Mouse (Mus musculus) liver, embryonic 11.5 days (tissue): ENCODE measurements at regions not wholly inside any gene's neighbourhood (a gene's known extent, or its start where the extent isn't known, plus 50 kb on each side); places are given as distances from the start of the nearest gene placed in this dataset.

Experiments
- ATAC-seq: fragments of 200-750 bp; cut with Nextera tagmentation; replicated peaks from 2 replicates; pipeline ENCODE4 v1.8.0; 2017; ENCODE audit warnings: moderate number of reproducible peaks, mild to moderate bottlenecking, moderate TSS enrichment, moderate library complexity; ENCODE audit not compliant: low FRiP score
- DNase-seq: peaks from one replicate; pipeline ENCODE4 v3.0.0-alpha.2; 2017; ENCODE audit warnings: low spot score
- H3K27ac ChIP-seq: fragments of 300-500 bp; sonication (generic); 2 replicates; pipeline ENCODE4 v1.5.1; 2014; ENCODE audit warnings: mild to moderate bottlenecking, low read depth, low read length, control low read depth
- H3K27me3 ChIP-seq: fragments of 300-500 bp; sonication (generic); replicated peaks from 2 replicates; pipeline ENCODE4 v1.6.1; 2014; ENCODE audit warnings: low read length, mixed read lengths; ENCODE audit not compliant: control insufficient read depth, insufficient read depth
- H3K36me3 ChIP-seq: fragments of 300-500 bp; sonication (generic); 2 replicates; pipeline ENCODE4 v1.6.1; 2014; ENCODE audit warnings: mild to moderate bottlenecking, low read length, moderate library complexity, mixed read lengths; ENCODE audit not compliant: control insufficient read depth, insufficient read depth
- H3K4me1 ChIP-seq: fragments of 300-500 bp; sonication (generic); replicated peaks from 2 replicates; pipeline ENCODE4 v1.6.1; 2014; ENCODE audit warnings: low read length, mixed read lengths; ENCODE audit not compliant: control insufficient read depth, insufficient read depth
- H3K4me2 ChIP-seq: fragments of 300-500 bp; sonication (generic); 2 replicates; pipeline ENCODE4 v1.6.1; 2014; ENCODE audit warnings: mild to moderate bottlenecking, control low read depth, moderate library complexity
- H3K4me3 ChIP-seq: fragments of 300-500 bp; sonication (generic); 2 replicates; pipeline ENCODE4 v1.5.1; 2014; ENCODE audit warnings: low read depth, low read length, control low read depth
- H3K9ac ChIP-seq: fragments of 300-500 bp; sonication (generic); 2 replicates; pipeline ENCODE4 v1.6.1; 2014; ENCODE audit warnings: low read depth, low read length, control low read depth
- H3K9me3 ChIP-seq: fragments of 300-500 bp; sonication (generic); 2 replicates; pipeline ENCODE4 v1.6.1; 2016; ENCODE audit warnings: low read length, inconsistent platforms, mixed read lengths; ENCODE audit not compliant: control insufficient read depth
- WGBS: fragments of 180-500 bp; shearing (Covaris S2); extraction: QIAGEN DNeasy Blood & Tissue Kit; methylation state at CpG from one replicate; pipeline ENCODE4 v1.1.7; 2014; 5-methylcytosine and 5-hydroxymethylcytosine counted together

- DNase-seq (no peak), ATAC-seq (no peak)
- no peak overlapping the region for H3K4me3 ChIP-seq
Observed at GRCm38 (mm10) chr12:9450620-9451019, 119.3 kb upstream of the Osr1 start.

GRCm38 (mm10) chr12:9460193-9460592 is 109.7 kb upstream of the Osr1 start:
- H3K4me3 ChIP-seq = no peak overlapping the region
- no peak overlapping the region for H3K4me2 ChIP-seq
- no peaks in the 10 kb centered on the region for H3K27me3 ChIP-seq
- H3K9me3 ChIP-seq = no peaks in the 10 kb centered on the region
- no peaks in the 10 kb centered on the region for H3K4me1 ChIP-seq
- H3K36me3 ChIP-seq = no peaks in the 10 kb centered on the region
- ATAC-seq (no peak), DNase-seq (no peak)
- no peak overlapping the region for H3K27ac ChIP-seq
- no peak overlapping the region for H3K9ac ChIP-seq
- 82% methylated on average over 3 of the region's 3 CpGs for WGBS

More at GRCm38 (mm10) chr12:9450620-9451019, 119.3 kb upstream of the Osr1 start:
- Histone ChIP-seq H3K4me1 (no peaks in the 10 kb centered on the region), H3K9me3 (no peaks in the 10 kb centered on the region), H3K36me3 (no peaks in the 10 kb centered on the region), H3K4me2 (no peak overlapping the region), H3K27ac (no peak overlapping the region), H3K9ac (no peak overlapping the region), H3K27me3 (no peaks in the 10 kb centered on the region)
- 24% methylated on average over 3 of the region's 3 CpGs for WGBS

DNA sequence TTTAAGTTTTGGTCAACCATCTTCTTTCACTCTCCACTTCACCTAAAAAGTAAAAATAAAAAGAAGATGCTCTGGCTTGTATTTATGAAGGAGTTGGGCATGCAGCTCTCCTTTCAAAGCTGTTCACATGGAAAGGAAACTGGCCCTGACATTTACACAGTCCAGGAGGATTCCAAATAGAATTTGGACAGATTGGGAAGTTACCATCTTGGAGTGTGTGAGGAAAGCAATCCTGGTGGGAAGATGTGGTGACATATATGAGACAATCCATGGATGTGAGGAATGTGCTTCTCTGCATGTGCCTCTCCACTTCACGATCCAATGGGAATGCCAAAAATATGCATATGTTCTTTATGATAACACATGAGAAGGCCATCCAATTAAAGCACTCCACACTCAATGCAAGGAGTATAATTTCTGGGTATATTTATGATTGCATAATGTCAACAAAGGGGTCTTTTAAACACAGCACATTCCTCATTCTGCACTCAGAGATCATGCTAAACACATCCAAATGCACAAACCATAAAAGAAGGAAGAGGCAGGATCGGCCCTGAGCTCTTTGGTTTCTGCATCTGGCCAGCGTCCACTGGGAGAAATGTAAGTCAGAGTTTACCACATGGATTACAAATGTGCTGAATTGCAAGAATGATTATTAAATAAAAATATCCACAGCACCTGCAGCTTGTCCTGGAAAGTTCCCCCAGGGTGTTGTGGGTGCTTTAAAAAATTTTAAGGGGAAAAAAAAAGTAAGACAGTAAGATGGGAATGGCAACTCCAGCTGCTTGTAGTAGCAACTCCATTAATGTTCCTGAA is 100.1 kb upstream of the Osr1 start:
- H3K4me3 ChIP-seq = no peak overlapping the region
- WGBS = 65% methylated on average over 3 of the region's 3 CpGs
- H3K36me3 ChIP-seq = no peaks in the 10 kb centered on the region
- H3K27ac ChIP-seq = no peak overlapping the region
- no peak overlapping the region for H3K9ac ChIP-seq
- H3K4me1 ChIP-seq = no peaks in the 10 kb centered on the region
- DNase-seq = no peak
- H3K4me2 ChIP-seq = no peak overlapping the region
- H3K27me3 ChIP-seq = no peaks in the 10 kb centered on the region
- no peaks in the 10 kb centered on the region for H3K9me3 ChIP-seq
- no peak for ATAC-seq

- no peaks in the 10 kb centered on the region for H3K9me3 ChIP-seq
- no peak overlapping the region for H3K4me3 ChIP-seq
- ATAC-seq = no peak
- no peak overlapping the region for H3K9ac ChIP-seq
- H3K4me2 ChIP-seq = no peak overlapping the region
- H3K27ac ChIP-seq = no peak overlapping the region
- 70% methylated on average over 2 of the region's 2 CpGs for WGBS
- DNase-seq = no peak
- no peaks in the 10 kb centered on the region for H3K27me3 ChIP-seq
- no peaks in the 10 kb centered on the region for H3K4me1 ChIP-seq
- no peaks in the 10 kb centered on the region for H3K36me3 ChIP-seq
Observed at GRCm38 (mm10) chr12:9475836-9476235, 94.1 kb upstream of the Osr1 start.

- H3K4me1 ChIP-seq = no peaks in the 10 kb centered on the region
- H3K27ac ChIP-seq = no peak overlapping the region
- H3K9me3 ChIP-seq = no peaks in the 10 kb centered on the region
- 0% methylated on average over 1 of the region's 1 CpGs for WGBS
- H3K27me3 ChIP-seq = no peaks in the 10 kb centered on the region
- ATAC-seq (no peak), DNase-seq (no peak)
- H3K4me3 ChIP-seq = no peak overlapping the region
- H3K9ac ChIP-seq = no peak overlapping the region
- no peak overlapping the region for H3K4me2 ChIP-seq
- H3K36me3 ChIP-seq = no peaks in the 10 kb centered on the region
Observed at GRCm38 (mm10) chr12:9478201-9478600, 91.7 kb upstream of the Osr1 start.

DNA sequence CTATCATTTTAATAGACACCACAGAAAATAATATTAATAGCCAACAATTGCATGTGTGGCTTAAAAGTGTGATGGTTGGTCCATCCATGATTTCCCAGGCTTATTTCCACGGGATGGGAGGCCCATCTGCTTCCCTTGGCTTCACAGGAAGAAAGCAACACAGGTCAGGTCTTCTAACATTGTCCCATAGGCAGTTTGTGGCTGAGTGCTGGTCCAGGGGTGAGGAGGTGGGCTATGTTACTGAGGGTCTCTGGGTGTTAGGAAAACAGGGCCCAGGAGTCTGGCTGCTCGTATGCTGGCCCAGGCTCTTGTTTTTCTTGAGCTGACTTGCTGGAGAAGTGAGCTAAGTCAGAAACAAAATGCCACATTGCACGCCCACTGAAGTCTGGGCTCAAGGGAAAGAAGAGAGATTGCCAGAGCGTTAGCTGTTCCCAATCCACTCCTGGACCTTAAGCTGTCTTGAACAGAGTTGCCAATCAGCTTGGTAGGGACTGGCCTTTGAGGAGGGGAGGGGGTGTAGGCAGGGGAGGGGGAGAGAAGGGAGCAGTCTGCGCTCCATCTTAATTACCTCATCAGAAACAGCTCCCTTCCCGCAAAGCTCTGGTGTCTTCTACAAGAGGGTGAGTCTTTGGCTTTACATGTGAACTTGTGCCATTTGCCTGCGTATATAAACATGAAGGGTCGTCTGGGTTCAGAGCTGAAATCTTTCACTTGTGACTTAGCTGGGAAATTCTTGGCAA is 82.1 kb upstream of the Osr1 start:
- Histone ChIP-seq H3K4me2 (no peak overlapping the region), H3K27ac (no peak overlapping the region), H3K4me3 (no peak overlapping the region), H3K9ac (no peak overlapping the region), H3K36me3 (no peaks in the 10 kb centered on the region), H3K9me3 (no peaks in the 10 kb centered on the region), H3K27me3 (no peaks in the 10 kb centered on the region), H3K4me1 (no peaks in the 10 kb centered on the region)
- 56% methylated on average over 8 of the region's 8 CpGs for WGBS
- DNase-seq = no peak
- ATAC-seq = no peak

- 78% methylated on average over 5 of the region's 5 CpGs for WGBS
- H3K4me1 ChIP-seq = no peaks in the 10 kb centered on the region
Observed at GRCm38 (mm10) chr12:9513926-9514325, 56.0 kb upstream of the Osr1 start.

GRCm38 (mm10) chr12:9518782-9519181 is 51.1 kb upstream of the Osr1 start:
- whole genome bisulfite sequencing = 76% methylated on average over 7 of the region's 7 CpGs
- Histone ChIP-seq H3K4me3 (no peak overlapping the region), H3K36me3 (no peaks in the 10 kb centered on the region), H3K9me3 (no peaks in the 10 kb centered on the region), H3K27ac (no peak overlapping the region), H3K4me2 (no peak overlapping the region), H3K9ac (no peak overlapping the region), H3K4me1 (no peaks in the 10 kb centered on the region), H3K27me3 (no peaks in the 10 kb centered on the region)
- ATAC-seq = no peak
- no peak for DNase-seq

More at GRCm38 (mm10) chr12:9513926-9514325, 56.0 kb upstream of the Osr1 start:
- Histone ChIP-seq H3K27ac (no peak overlapping the region), H3K9me3 (no peaks in the 10 kb centered on the region), H3K9ac (no peak overlapping the region), H3K4me3 (no peak overlapping the region), H3K36me3 (no peaks in the 10 kb centered on the region), H3K27me3 (no peaks in the 10 kb centered on the region), H3K4me2 (no peak overlapping the region)
- DNase-seq (no peak), ATAC-seq (no peak)

DNA sequence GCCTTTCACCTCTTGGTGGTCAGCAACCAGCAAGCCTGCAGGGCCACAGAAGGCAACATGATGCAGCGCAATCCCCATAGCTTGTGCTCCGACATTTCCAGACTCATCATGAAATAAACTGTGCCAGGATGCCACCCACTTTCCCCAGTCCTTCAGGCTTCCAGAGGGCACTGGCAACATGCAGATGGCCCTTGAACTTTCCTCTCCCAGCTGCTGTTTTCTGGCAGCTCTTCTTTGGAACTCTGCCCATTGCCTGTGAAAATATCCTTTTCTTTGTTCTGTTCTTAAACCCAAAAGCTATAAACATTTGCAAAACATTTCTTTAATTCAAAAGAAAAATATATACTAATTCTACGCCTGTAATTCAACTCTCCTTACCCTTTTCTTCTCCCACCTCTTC is 50.6 kb upstream of the Osr1 start:
- H3K4me2 ChIP-seq = no peak overlapping the region
- no peak overlapping the region for H3K27ac ChIP-seq
- H3K9ac ChIP-seq = no peak overlapping the region
- no peak for DNase-seq
- H3K36me3 ChIP-seq = no peaks in the 10 kb centered on the region
- H3K4me1 ChIP-seq = no peaks in the 10 kb centered on the region
- ATAC-seq = no peak
- 72% methylated on average over 3 of the region's 3 CpGs for WGBS
- H3K9me3 ChIP-seq = no peaks in the 10 kb centered on the region
- H3K4me3 ChIP-seq = no peak overlapping the region
- no peaks in the 10 kb centered on the region for H3K27me3 ChIP-seq
